Mouse (Mus musculus): ENCODE measurements around the gene Cntnap3. TPM values are rescaled to one million over a fixed set of nuclear protein-coding genes. Genes with fewer than 3 reads are reported as not detected.

Gene Cntnap3
- not detected in 2 replicates for polyA plus RNA-seq (2012; rRNA removed; ENCODE audit: low replicate concordance)

GRCm38 (mm10) chr13:64903585-64904208, at the start of gene Cntnap3:
Cntnap3 (minus strand) TSS chr13:64903955.

DNA sequence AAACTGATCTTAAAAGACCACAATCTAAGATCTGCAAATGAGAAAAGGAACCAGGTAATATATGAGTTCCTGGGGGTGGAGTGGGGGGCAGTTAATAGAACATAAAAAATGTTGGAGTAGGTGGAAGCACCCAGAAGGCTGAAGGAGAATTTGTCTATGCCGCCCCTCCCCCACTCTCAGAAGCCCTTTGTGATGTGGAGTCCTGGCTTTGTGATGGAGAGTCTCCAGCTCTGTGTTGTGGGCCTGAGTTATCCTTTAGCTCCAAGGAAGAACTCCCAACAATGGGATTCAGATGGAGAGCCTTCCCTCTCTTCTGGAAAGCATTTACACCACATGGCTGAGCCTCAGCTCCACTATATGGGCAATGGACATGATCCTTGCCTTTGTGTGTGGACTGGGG, 13.4 kb upstream of the Cntnap3 start, which contains the start of gene Spata31:
Gene Spata31 (plus strand): TSS at position 216 of the 400 bp plus-strand sequence.

Other genes with a start within 250 kb of the Cntnap3 start
- gene Spata31, start 13.5 kb upstream of the Cntnap3 start, polyA plus RNA-seq (2012; rRNA removed; ENCODE audit: low replicate concordance) = not detected in 2 replicates
- 0.03 TPM in 1 of 2 replicates, not detected in the other for gene Spata31d1c, start 129.1 kb upstream of the Cntnap3 start, polyA plus RNA-seq (2012; rRNA removed; ENCODE audit: low replicate concordance)
- gene Prss47, start 148.8 kb upstream of the Cntnap3 start, polyA plus RNA-seq (2012; rRNA removed; ENCODE audit: low replicate concordance) = not detected in 2 replicates
- 18.7 and 19.9 TPM in 2 replicates for gene Mfsd14b, start 209.0 kb upstream of the Cntnap3 start, polyA plus RNA-seq (2012; rRNA removed; ENCODE audit: low replicate concordance)
- not detected in 2 replicates for gene Olfr465-ps1, start 234.1 kb upstream of the Cntnap3 start, polyA plus RNA-seq (2012; rRNA removed; ENCODE audit: low replicate concordance)
- gene Olfr466, start 246.3 kb upstream of the Cntnap3 start, polyA plus RNA-seq (2012; rRNA removed; ENCODE audit: low replicate concordance) = not detected in 2 replicates